Mouse (Mus musculus) neural tube, embryonic 14.5 days (tissue): ENCODE measurements around the gene Patz1. TPM values are rescaled to one million over a fixed set of nuclear protein-coding genes. Genes with fewer than 3 reads are reported as not detected.

ENCODE experiments used
- ATAC-seq: fragments of 200-750 bp; cut with Nextera tagmentation; 2 replicates; pipeline ENCODE4 v1.8.0; 2017; ENCODE audit warnings: low read depth, mild to moderate bottlenecking, moderate TSS enrichment, moderate library complexity
- H3K27ac ChIP-seq: fragments of 300-500 bp; sonication (generic); 2 replicates; pipeline ENCODE4 v1.5.1; 2014; ENCODE audit warnings: low read depth, mild to moderate bottlenecking, control low read depth, low read length, moderate library complexity, mixed read lengths
- H3K27me3 ChIP-seq: fragments of 300-500 bp; sonication (generic); 2 replicates; pipeline ENCODE4 v1.6.1; 2014; ENCODE audit warnings: low read length; ENCODE audit not compliant: control insufficient read depth, insufficient read depth
- H3K36me3 ChIP-seq: fragments of 300-500 bp; sonication (generic); 2 replicates; pipeline ENCODE4 v1.6.1; 2014; ENCODE audit warnings: low read length, mixed read lengths; ENCODE audit not compliant: control insufficient read depth, insufficient read depth
- H3K4me1 ChIP-seq: fragments of 300-500 bp; sonication (generic); 2 replicates; pipeline ENCODE4 v1.6.1; 2014; ENCODE audit warnings: low read length; ENCODE audit not compliant: control insufficient read depth, insufficient read depth
- H3K4me2 ChIP-seq: fragments of 300-500 bp; sonication (generic); 2 replicates; pipeline ENCODE4 v1.6.1; 2014; ENCODE audit warnings: mild to moderate bottlenecking, low read depth, low read length, control low read depth
- H3K4me3 ChIP-seq: fragments of 300-500 bp; sonication (generic); 2 replicates; pipeline ENCODE4 v1.5.1; 2014; ENCODE audit warnings: low read depth, low read length, control low read depth, mixed read lengths
- H3K9ac ChIP-seq: fragments of 300-500 bp; sonication (generic); replicated peaks from 2 replicates; pipeline ENCODE4 v1.6.1; 2014; ENCODE audit warnings: low read depth, mild to moderate bottlenecking, control low read depth, low read length, mixed read lengths
- H3K9me3 ChIP-seq: fragments of 300-500 bp; sonication (generic); 2 replicates; pipeline ENCODE4 v1.6.1; 2016; ENCODE audit warnings: low read length; ENCODE audit not compliant: control insufficient read depth
- WGBS: fragments of 180-500 bp; shearing (Covaris S2); extraction: QIAGEN DNeasy Blood & Tissue Kit; methylation state at CpG from one replicate; pipeline ENCODE4 v1.1.7; 2014; 5-methylcytosine and 5-hydroxymethylcytosine counted together
- polyA plus RNA-seq: library from polyadenylated mRNA; unstranded; fragments of >200 nt; fragmentation: Nextera tagmentation; extraction: Ambion mirVana; gene quantifications from 2 replicates; pipeline ENCODE4 v1.2.1, GENCODE M21; 2014

The Patz1 gene
- polyA plus RNA-seq, 1 experiment from 2014 or later: 42.8 TPM

GRCm38 (mm10) chr11:3269241-3269640, 19.4 kb upstream of the Patz1 start:
- no peaks in the 10 kb centered on the region for H3K9me3 ChIP-seq
- no peaks in the 10 kb centered on the region for H3K27me3 ChIP-seq
- no peak overlapping the region for H3K9ac ChIP-seq
- H3K4me3 ChIP-seq: no peak overlapping the region
- peaks cover 12% of the 10 kb centered on the region for H3K4me1 ChIP-seq
- no peak for ATAC-seq
- no peak overlapping the region for H3K4me2 ChIP-seq
- 44% methylated on average over 4 of the region's 4 CpGs for WGBS
- H3K27ac ChIP-seq: no peak overlapping the region
- no peaks in the 10 kb centered on the region for H3K36me3 ChIP-seq

GRCm38 (mm10) chr11:3278351-3278750, 10.3 kb upstream of the Patz1 start:
- Histone ChIP-seq H3K9me3 (no peaks in the 10 kb centered on the region), H3K27me3 (no peaks in the 10 kb centered on the region), H3K27ac (no peak overlapping the region), H3K4me1 (no peaks in the 10 kb centered on the region), H3K36me3 (no peaks in the 10 kb centered on the region), H3K4me2 (no peak overlapping the region), H3K9ac (no peak overlapping the region), H3K4me3 (no peak overlapping the region)
- no peak for ATAC-seq
- 69% methylated on average over 5 of the region's 5 CpGs for WGBS

- Histone ChIP-seq H3K27ac (no peak overlapping the region), H3K4me3 (no peak overlapping the region), H3K4me1 (no peaks in the 10 kb centered on the region), H3K36me3 (no peaks in the 10 kb centered on the region), H3K4me2 (no peak overlapping the region), H3K9ac (no peak overlapping the region), H3K27me3 (no peaks in the 10 kb centered on the region), H3K9me3 (no peaks in the 10 kb centered on the region)
- no peak for ATAC-seq
- 83% methylated on average over 2 of the region's 2 CpGs for whole genome bisulfite sequencing
These were observed 8.9 kb upstream of the Patz1 start for GRCm38 (mm10) chr11:3279729-3280128.

GRCm38 (mm10) chr11:3282887-3283286, 5.8 kb upstream of the Patz1 start:
- no peak overlapping the region for H3K27ac ChIP-seq
- no peak overlapping the region for H3K4me3 ChIP-seq
- H3K27me3 ChIP-seq: no peaks in the 10 kb centered on the region
- H3K4me2 ChIP-seq: no peak overlapping the region
- no peaks in the 10 kb centered on the region for H3K36me3 ChIP-seq
- H3K9ac ChIP-seq: no peak overlapping the region
- 0 out of 2 replicates have a peak, but pooled peaks cover 6% of the 10 kb centered on the region for H3K4me1 ChIP-seq
- 88% methylated on average over 6 of the region's 6 CpGs for WGBS
- H3K9me3 ChIP-seq: no peaks in the 10 kb centered on the region
- no peak for ATAC-seq

- WGBS: 95% methylated on average over 6 of the region's 6 CpGs
- H3K9ac ChIP-seq: no peak overlapping the region
- no peak overlapping the region for H3K4me3 ChIP-seq
- no peak for ATAC-seq
- H3K9me3 ChIP-seq: no peaks in the 10 kb centered on the region
- no peaks in the 10 kb centered on the region for H3K36me3 ChIP-seq
- H3K27me3 ChIP-seq: no peaks in the 10 kb centered on the region
- H3K4me1 ChIP-seq: 0 out of 2 replicates have a peak, but pooled peaks cover 13% of the 10 kb centered on the region
- no peak overlapping the region for H3K4me2 ChIP-seq
- no peak overlapping the region for H3K27ac ChIP-seq
These were observed 5.0 kb upstream of the Patz1 start for GRCm38 (mm10) chr11:3283645-3284044.

GRCm38 (mm10) chr11:3285940-3286339, 2.7 kb upstream of the Patz1 start:
- H3K36me3 ChIP-seq: no peaks in the 10 kb centered on the region
- no peak overlapping the region for H3K4me3 ChIP-seq
- H3K4me2 ChIP-seq: no peak overlapping the region
- no peaks in the 10 kb centered on the region for H3K27me3 ChIP-seq
- 0 out of 2 replicates have a peak, but pooled peaks cover 13% of the 10 kb centered on the region for H3K4me1 ChIP-seq
- H3K27ac ChIP-seq: no peak overlapping the region
- H3K9ac ChIP-seq: no peak overlapping the region
- 91% methylated on average over 3 of the region's 3 CpGs for WGBS
- H3K9me3 ChIP-seq: no peaks in the 10 kb centered on the region
- no peak for ATAC-seq

- Histone ChIP-seq H3K4me2 (no peak overlapping the region), H3K9ac (no peak overlapping the region), H3K27ac (no peak overlapping the region), H3K9me3 (no peaks in the 10 kb centered on the region), H3K4me1 (0 out of 2 replicates have a peak, but pooled peaks cover 13% of the 10 kb centered on the region), H3K4me3 (no peak overlapping the region), H3K36me3 (no peaks in the 10 kb centered on the region), H3K27me3 (no peaks in the 10 kb centered on the region)
- ATAC-seq: no peak
- WGBS: 31% methylated on average over 6 of the region's 6 CpGs
These were observed 1.5 kb upstream of the Patz1 start for GRCm38 (mm10) chr11:3287131-3287530.

GRCm38 (mm10) chr11:3287921-3288320, 753 bp upstream of the Patz1 start:
- Histone ChIP-seq H3K4me3 (peak overlapping the region; percentile 81; the same call in 1 of the 2 replicates), H3K4me2 (peak overlapping the region; percentile 100), H3K27me3 (no peaks in the 10 kb centered on the region), H3K9me3 (no peaks in the 10 kb centered on the region), H3K4me1 (peaks cover 17% of the 10 kb centered on the region), H3K27ac (no peak overlapping the region), H3K9ac (no peak overlapping the region), H3K36me3 (no peaks in the 10 kb centered on the region)
- ATAC-seq: no peak
- WGBS: 64% methylated on average over 5 of the region's 5 CpGs

- no peaks in the 10 kb centered on the region for H3K27me3 ChIP-seq
- H3K9me3 ChIP-seq: no peaks in the 10 kb centered on the region
- whole genome bisulfite sequencing: 1% methylated on average over 34 of the region's 40 CpGs
- peak; percentile 79 for ATAC-seq
- H3K9ac ChIP-seq: peak overlapping the region; percentile 97
- peak overlapping the region; percentile 81 for H3K4me3 ChIP-seq
- peak overlapping the region; percentile 100 for H3K4me2 ChIP-seq
- H3K4me1 ChIP-seq: peaks cover 31% of the 10 kb centered on the region
- H3K36me3 ChIP-seq: peaks cover 8% of the 10 kb centered on the region
- peak overlapping the region; percentile 100 for H3K27ac ChIP-seq
These were observed 678 bp downstream of the Patz1 start for GRCm38 (mm10) chr11:3289302-3289802.
